Mouse (Mus musculus): Measurements from ENCODE around the gene Tada2b. TPM values are rescaled to one million over a fixed set of nuclear protein-coding genes. Genes with fewer than 3 reads are reported as not detected.

Tada2b gene
- total and polyA plus RNA-seq, 2 experiments from 2014 or later = 3.9 to 18.9 TPM

- no peaks in the 10 kb centered on the region for H3K4me1 ChIP-seq (ENCODE audit: insufficient read depth, low read length)
- no peak for DNase-seq (ENCODE audit: low spot score)
- H3K27me3 ChIP-seq (ENCODE audit: insufficient read depth, low read length) = no peaks in the 10 kb centered on the region
These were observed 47.2 kb downstream of the Tada2b start for GRCm38 (mm10) chr5:36436858-36437257.

GRCm38 (mm10) chr5:36434398-36434967 lies 49.6 kb downstream of the Tada2b start:
- no peak overlapping the region for H3K4me3 ChIP-seq (ENCODE audit: low read length)
- no peak for TF ChIP-seq CTCF (IDR thresholded peaks at IDR 0.05; ENCODE audit: low read depth)
- H3K4me2 ChIP-seq (ENCODE audit: low read depth, low read length) = no peak overlapping the region
- no peaks in the 10 kb centered on the region for H3K27me3 ChIP-seq (ENCODE audit: insufficient read depth, low read length)
- WGBS = 40% methylated on average over 9 of the region's 9 CpGs
- H3K9me3 ChIP-seq (ENCODE audit: low read length) = no peaks in the 10 kb centered on the region
- no peaks in the 10 kb centered on the region for H3K36me3 ChIP-seq (ENCODE audit: insufficient read depth, low read length)
- no peak overlapping the region for H3K9ac ChIP-seq (replicated peaks; ENCODE audit: low read length)
- no peaks in the 10 kb centered on the region for H3K4me1 ChIP-seq (ENCODE audit: insufficient read depth, low read length)
- ATAC-seq (no peak; the same call in 1 of the 2 replicates), DNase-seq (ENCODE audit: low spot score) (no peak)
- no peak overlapping the region for H3K27ac ChIP-seq

More at GRCm38 (mm10) chr5:36436858-36437257, 47.2 kb downstream of the Tada2b start:
- H3K4me3 ChIP-seq (ENCODE audit: low read length) = no peak overlapping the region
- TF ChIP-seq CTCF (IDR thresholded peaks at IDR 0.05; ENCODE audit: low read depth) = no peak
- H3K4me2 ChIP-seq (ENCODE audit: low read depth, low read length) = no peak overlapping the region
- H3K36me3 ChIP-seq (ENCODE audit: insufficient read depth, low read length) = no peaks in the 10 kb centered on the region
- 75% methylated on average over 4 of the region's 4 CpGs for WGBS
- H3K27ac ChIP-seq = no peak overlapping the region
- ATAC-seq = no peak
- H3K9me3 ChIP-seq (ENCODE audit: low read length) = no peaks in the 10 kb centered on the region
- H3K9ac ChIP-seq (replicated peaks; ENCODE audit: low read length) = no peak overlapping the region

- H3K27me3 ChIP-seq (ENCODE audit: insufficient read depth, low read length) = no peaks in the 10 kb centered on the region
- DNase-seq (ENCODE audit: low spot score) (no peak), ATAC-seq (no peak)
- H3K27ac ChIP-seq = no peak overlapping the region
- H3K4me3 ChIP-seq (ENCODE audit: low read length) = no peak overlapping the region
- no peak for TF ChIP-seq CTCF (IDR thresholded peaks at IDR 0.05; ENCODE audit: low read depth)
- WGBS = 61% methylated on average over 2 of the region's 2 CpGs
- H3K4me1 ChIP-seq (ENCODE audit: insufficient read depth, low read length) = no peaks in the 10 kb centered on the region
- H3K9me3 ChIP-seq (ENCODE audit: low read length) = no peaks in the 10 kb centered on the region
- no peaks in the 10 kb centered on the region for H3K36me3 ChIP-seq (ENCODE audit: insufficient read depth, low read length)
- H3K4me2 ChIP-seq (ENCODE audit: low read depth, low read length) = no peak overlapping the region
- no peak overlapping the region for H3K9ac ChIP-seq (replicated peaks; ENCODE audit: low read length)
These were observed 52.4 kb downstream of the Tada2b start for GRCm38 (mm10) chr5:36431711-36432110.

- H3K9me3 ChIP-seq (ENCODE audit: low read length) = no peaks in the 10 kb centered on the region
- WGBS = 82% methylated on average over 3 of the region's 3 CpGs
- no peaks in the 10 kb centered on the region for H3K27me3 ChIP-seq (ENCODE audit: insufficient read depth, low read length)
- no peak for TF ChIP-seq CTCF (IDR thresholded peaks at IDR 0.05; ENCODE audit: low read depth)
- H3K4me3 ChIP-seq (ENCODE audit: low read length) = no peak overlapping the region
- ATAC-seq (no peak), DNase-seq (ENCODE audit: low spot score) (no peak)
- no peaks in the 10 kb centered on the region for H3K4me1 ChIP-seq (ENCODE audit: insufficient read depth, low read length)
- H3K4me2 ChIP-seq (ENCODE audit: low read depth, low read length) = no peak overlapping the region
- no peak overlapping the region for H3K9ac ChIP-seq (replicated peaks; ENCODE audit: low read length)
- no peaks in the 10 kb centered on the region for H3K36me3 ChIP-seq (ENCODE audit: insufficient read depth, low read length)
- H3K27ac ChIP-seq = no peak overlapping the region
These were observed 54.5 kb downstream of the Tada2b start for GRCm38 (mm10) chr5:36429551-36429950.

DNA sequence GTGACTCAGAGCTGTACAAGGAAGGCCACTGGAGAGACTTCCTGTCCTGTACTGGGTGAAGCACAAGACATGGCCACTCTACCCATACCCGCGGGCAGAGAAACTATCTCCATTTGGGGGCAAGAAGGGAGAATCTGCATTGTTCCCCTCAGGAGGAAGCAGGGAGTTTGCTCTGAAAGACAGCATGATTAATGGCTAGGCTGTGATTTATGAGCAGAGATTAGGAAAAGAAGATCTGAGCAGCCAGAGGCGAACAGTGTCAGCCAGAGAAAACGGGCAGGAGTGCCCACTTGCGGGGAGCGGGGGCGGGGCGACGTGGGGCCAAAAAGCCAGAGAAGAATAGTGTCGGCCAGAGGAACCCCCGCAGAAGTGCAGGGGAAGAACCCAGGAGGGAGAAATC lies 56.3 kb downstream of the Tada2b start:
- H3K4me1 ChIP-seq (ENCODE audit: insufficient read depth, low read length) = no peaks in the 10 kb centered on the region
- DNase-seq (ENCODE audit: low spot score) (no peak), ATAC-seq (no peak)
- no peak for TF ChIP-seq CTCF (IDR thresholded peaks at IDR 0.05; ENCODE audit: low read depth)
- H3K27ac ChIP-seq = no peak overlapping the region
- H3K9ac ChIP-seq (replicated peaks; ENCODE audit: low read length) = no peak overlapping the region
- 32% methylated on average over 11 of the region's 11 CpGs for WGBS
- no peak overlapping the region for H3K4me3 ChIP-seq (ENCODE audit: low read length)
- no peaks in the 10 kb centered on the region for H3K27me3 ChIP-seq (ENCODE audit: insufficient read depth, low read length)
- no peak overlapping the region for H3K4me2 ChIP-seq (ENCODE audit: low read depth, low read length)
- H3K9me3 ChIP-seq (ENCODE audit: low read length) = no peaks in the 10 kb centered on the region
- no peaks in the 10 kb centered on the region for H3K36me3 ChIP-seq (ENCODE audit: insufficient read depth, low read length)

DNA sequence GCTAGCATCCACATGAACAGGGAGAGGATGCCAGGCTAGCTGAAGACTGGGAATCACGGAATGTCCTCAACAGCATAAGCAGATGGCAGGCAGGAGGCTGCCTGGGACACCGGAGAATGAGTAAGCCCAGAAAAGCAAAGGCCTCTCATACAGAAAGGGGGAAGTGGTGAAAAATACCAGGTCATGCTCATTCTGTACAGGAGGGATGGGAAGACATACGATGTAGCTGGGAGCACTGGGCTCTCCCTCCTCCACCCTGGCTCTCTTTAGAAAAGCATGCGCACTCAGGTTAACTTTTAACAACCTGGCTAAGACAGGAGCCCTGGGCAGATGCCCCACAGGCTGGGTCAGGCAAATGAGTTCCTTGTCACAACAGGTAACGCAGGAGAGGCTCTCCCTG lies 57.7 kb downstream of the Tada2b start:
- no peak overlapping the region for H3K4me3 ChIP-seq (ENCODE audit: low read length)
- no peak for TF ChIP-seq CTCF (IDR thresholded peaks at IDR 0.05; ENCODE audit: low read depth)
- no peak overlapping the region for H3K4me2 ChIP-seq (ENCODE audit: low read depth, low read length)
- no peak for ATAC-seq
- H3K27me3 ChIP-seq (ENCODE audit: insufficient read depth, low read length) = no peaks in the 10 kb centered on the region
- no peak for DNase-seq (ENCODE audit: low spot score)
- no peak overlapping the region for H3K9ac ChIP-seq (replicated peaks; ENCODE audit: low read length)
- no peak overlapping the region for H3K27ac ChIP-seq
- 80% methylated on average over 5 of the region's 5 CpGs for WGBS
- no peaks in the 10 kb centered on the region for H3K9me3 ChIP-seq (ENCODE audit: low read length)
- no peaks in the 10 kb centered on the region for H3K4me1 ChIP-seq (ENCODE audit: insufficient read depth, low read length)
- H3K36me3 ChIP-seq (ENCODE audit: insufficient read depth, low read length) = no peaks in the 10 kb centered on the region

DNA sequence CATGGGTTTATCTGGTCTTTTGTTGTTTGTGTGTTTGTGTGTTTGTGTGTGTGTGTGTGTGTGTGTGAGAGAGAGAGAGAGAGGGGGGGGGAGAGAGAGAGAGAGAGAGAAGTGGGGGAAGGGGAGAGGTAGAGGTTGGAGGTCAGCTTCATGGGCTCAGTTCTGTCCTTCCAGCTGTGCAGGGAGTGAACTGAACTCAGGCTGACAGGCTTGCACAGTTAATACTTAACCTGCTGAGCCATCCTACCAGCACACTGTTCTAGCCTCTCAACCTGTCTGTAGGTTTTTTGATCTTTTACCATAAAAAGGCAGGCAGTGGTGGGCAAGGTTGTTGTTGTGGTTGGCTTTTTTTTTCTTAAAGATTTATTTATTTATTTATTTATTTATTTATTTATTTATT lies 59.4 kb downstream of the Tada2b start:
- Histone ChIP-seq H3K4me3 (ENCODE audit: low read length) (no peak overlapping the region), H3K4me1 (ENCODE audit: insufficient read depth, low read length) (no peaks in the 10 kb centered on the region), H3K27me3 (ENCODE audit: insufficient read depth, low read length) (no peaks in the 10 kb centered on the region), H3K9ac (replicated peaks; ENCODE audit: low read length) (no peak overlapping the region), H3K36me3 (ENCODE audit: insufficient read depth, low read length) (no peaks in the 10 kb centered on the region), H3K4me2 (ENCODE audit: low read depth, low read length) (no peak overlapping the region), H3K9me3 (ENCODE audit: low read length) (no peaks in the 10 kb centered on the region), H3K27ac (no peak overlapping the region)
- no peak for ATAC-seq
- TF ChIP-seq CTCF (IDR thresholded peaks at IDR 0.05; ENCODE audit: low read depth) = no peak
- no peak for DNase-seq (ENCODE audit: low spot score)

Other genes with a start within 250 kb of the Tada2b start
- gene Sorcs2, start 86.1 kb downstream of the Tada2b start, total RNA-seq (2014; rRNA removed) = 47.8 and 50.3 TPM in 2 replicates
- gene Sorcs2, start 86.1 kb downstream of the Tada2b start, polyA plus RNA-seq (2015; fragmentation: Nextera tagmentation; extraction: Ambion mirVana) = 11.5 and 12.4 TPM in 2 replicates
- gene Grpel1, start 19.3 kb downstream of the Tada2b start, total RNA-seq (2014; rRNA removed) = 13.9 and 15.9 TPM in 2 replicates
- 41.4 and 41.9 TPM in 2 replicates for gene Grpel1, start 19.3 kb downstream of the Tada2b start, polyA plus RNA-seq (2015; fragmentation: Nextera tagmentation; extraction: Ambion mirVana)
- 0.63 and 1.3 TPM in 2 replicates for gene Ccdc96, start 303 bp upstream of the Tada2b start, total RNA-seq (2014; rRNA removed)
- gene Ccdc96, start 303 bp upstream of the Tada2b start, polyA plus RNA-seq (2015; fragmentation: Nextera tagmentation; extraction: Ambion mirVana) = 2.1 and 2.4 TPM in 2 replicates
- gene Tbc1d14, start 109.0 kb upstream of the Tada2b start, total RNA-seq (2014; rRNA removed) = 22.9 and 28.6 TPM in 2 replicates
- gene Tbc1d14, start 109.0 kb upstream of the Tada2b start, polyA plus RNA-seq (2015; fragmentation: Nextera tagmentation; extraction: Ambion mirVana) = 43.2 and 46.4 TPM in 2 replicates
- gene D5Ertd579e, start 211.7 kb upstream of the Tada2b start, total RNA-seq (2014; rRNA removed) = 56.2 and 64.6 TPM in 2 replicates
- gene D5Ertd579e, start 211.7 kb upstream of the Tada2b start, polyA plus RNA-seq (2015; fragmentation: Nextera tagmentation; extraction: Ambion mirVana) = 31.0 and 32.2 TPM in 2 replicates

Data from hindbrain, postnatal 0 days (tissue).